10 mouse cellular contexts compared by ENCODE assay signal in genomic region chr5:120492437-120492836, GRCm38 (mm10). TPM values are rescaled to one million over a fixed set of nuclear protein-coding genes. Genes with fewer than 3 reads are reported as not detected.
DNase-seq lines count a peak whose midpoint lies in the region; ATAC-seq and TF ChIP-seq lines count a peak whose summit lies in the region.
"Had no signal": no experiment of that assay in that cellular context is flagged by ENCODE, and none has a peak within 500 bp of the region (broad histone marks: within the 10 kb centered on the region; RNA-seq: fewer than 3 reads in every experiment).

No protein-coding gene starts in this region.

- no peaks in the 10 kb centered on the region for H3K9me3 ChIP-seq in ES-Bruce4 (replicated peaks; ENCODE audit: control insufficient read depth, insufficient read depth, low read length, poor library complexity, severe bottlenecking)
- H3K9me3 ChIP-seq in limb, embryonic 10.5 days (replicated peaks) = no peaks in the 10 kb centered on the region
- H3K9me3 ChIP-seq: heart, embryonic 15.5 days; liver, embryonic 15.5 days had no signal

- H3K27ac ChIP-seq in ES-Bruce4 (ENCODE audit: insufficient read depth, low read length) = no peak overlapping the region
- no peak overlapping the region for H3K27ac ChIP-seq in limb, embryonic 10.5 days
- H3K27ac ChIP-seq: heart, embryonic 15.5 days; liver, embryonic 15.5 days had no signal

- DNase-seq in cerebellum, postnatal 10 days = peak; percentile 71 to 79
- DNase-seq in cerebellum, postnatal 36 days = no peak
- peak; percentile 70 to 75 for DNase-seq in kidney, postnatal 4 days
- no peak for DNase-seq in kidney, postnatal 10 days
- DNase-seq in limb, embryonic 10.5 days (ENCODE audit: low spot score) = peak; percentile 56
- DNase-seq in gastrocnemius, postnatal 36 days = no peak

- H3K36me3 ChIP-seq in ES-Bruce4 (ENCODE audit: control insufficient read depth, insufficient read depth, low read length, poor library complexity, severe bottlenecking) = no peaks in the 10 kb centered on the region
- peaks cover 68% of the 10 kb centered on the region for H3K36me3 ChIP-seq in limb, embryonic 10.5 days

- no peak for TF ChIP-seq POLR2A in ES-Bruce4 (IDR thresholded peaks at IDR 0.05; ENCODE audit: insufficient read depth, low read length)

- 59% methylated on average over 11 of the region's 11 CpGs for WGBS in limb, embryonic 10.5 days

- peak; percentile 89 for TF ChIP-seq CTCF in ES-Bruce4 (IDR thresholded peaks at IDR 0.05; ENCODE audit: low read depth, low read length)

- no peak for TF ChIP-seq EP300 in ES-Bruce4 (IDR thresholded peaks at IDR 0.05; ENCODE audit: insufficient read depth, low read depth, low read length)

- H3K4me3 ChIP-seq in ES-Bruce4 (ENCODE audit: low read depth, low read length) = peak overlapping the region; percentile 45
- H3K4me3 ChIP-seq in limb, embryonic 10.5 days = no peak overlapping the region
- H3K4me3 ChIP-seq: heart, embryonic 15.5 days; liver, embryonic 15.5 days had no signal

- H3K4me1 ChIP-seq in ES-Bruce4 (ENCODE audit: control insufficient read depth, insufficient read depth, low read length) = peaks cover 6% of the 10 kb centered on the region
- no peaks in the 10 kb centered on the region for H3K4me1 ChIP-seq in limb, embryonic 10.5 days
- H3K4me1 ChIP-seq: liver, embryonic 15.5 days had no signal

- ATAC-seq in monocyte, adult 5-6 weeks (replicated peaks; ENCODE audit: insufficient number of reproducible peaks, low FRiP score, low TSS enrichment, poor library complexity, severe bottlenecking) = no peak

- no peak overlapping the region for H3K9ac ChIP-seq in ES-Bruce4 (ENCODE audit: low read depth, poor library complexity, severe bottlenecking)
- H3K9ac ChIP-seq: heart, embryonic 15.5 days; liver, embryonic 15.5 days had no signal

- intact Hi-C loops in gastrocnemius, postnatal 36 days (cut with DNase I) = no loop called here

- no peaks in the 10 kb centered on the region for H3K27me3 ChIP-seq in ES-Bruce4 (ENCODE audit: control insufficient read depth, insufficient read depth, low read length, poor library complexity, severe bottlenecking)
- no peaks in the 10 kb centered on the region for H3K27me3 ChIP-seq in limb, embryonic 10.5 days (ENCODE audit: low read depth, poor library complexity, severe bottlenecking)
- H3K27me3 ChIP-seq: heart, embryonic 15.5 days; liver, embryonic 15.5 days had no signal

RNA-seq across cellular contexts. Expression of gene Plbd2, which starts 11.0 kb away (rescaled TPM):
- polyA plus RNA-seq in ES-Bruce4 (2011; ENCODE audit: insufficient read depth, insufficient read length, low read depth, missing spikeins) = 19.1 and 22.1 TPM in 2 replicates
- polyA plus RNA-seq in limb, embryonic 10.5 days (2016; fragmentation: Nextera tagmentation; extraction: Ambion mirVana) = 41.3 and 43.1 TPM in 2 replicates
- 10 to 100 TPM; 28.0 to 41.3 TPM for total RNA-seq in gastrocnemius, postnatal 36 days (2021)
- 8.9 to 11.3 TPM (median 11.2 TPM) in 3 replicates for total RNA-seq in monocyte, adult 5-6 weeks (2017)

RNA-seq across cellular contexts. Expression of gene Sds, which starts 16.1 kb away (rescaled TPM):
- polyA plus RNA-seq in ES-Bruce4 (2011; ENCODE audit: insufficient read depth, insufficient read length, low read depth, missing spikeins) = not detected in 2 replicates
- polyA plus RNA-seq in limb, embryonic 10.5 days (2016; fragmentation: Nextera tagmentation; extraction: Ambion mirVana) = not detected in 2 replicates
- under 1 TPM in 1 of 2 experiments, not detected in 1; 0.20 TPM for total RNA-seq in gastrocnemius, postnatal 36 days (2021)
- total RNA-seq in monocyte, adult 5-6 weeks (2017) = not detected in 3 replicates
- polyA plus RNA-seq: heart, embryonic 15.5 days had no signal

RNA-seq across cellular contexts. Expression of gene Slc8b1, which starts 18.5 kb away (rescaled TPM):
- polyA plus RNA-seq in ES-Bruce4 (2011; ENCODE audit: insufficient read depth, insufficient read length, low read depth, missing spikeins) = 17.7 and 19.1 TPM in 2 replicates
- 3.7 and 4.4 TPM in 2 replicates for polyA plus RNA-seq in limb, embryonic 10.5 days (2016; fragmentation: Nextera tagmentation; extraction: Ambion mirVana)
- total RNA-seq in gastrocnemius, postnatal 36 days (2021) = 1 to 10 TPM; 7.9 to 9.7 TPM
- total RNA-seq in monocyte, adult 5-6 weeks (2017) = 72.9 to 104 TPM (median 90.4 TPM) in 3 replicates

RNA-seq across cellular contexts. Expression of gene Sdsl, which starts 19.8 kb away (rescaled TPM):
- polyA plus RNA-seq in ES-Bruce4 (2011; ENCODE audit: insufficient read depth, insufficient read length, low read depth, missing spikeins) = not detected in 2 replicates
- 5.2 and 5.6 TPM in 2 replicates for polyA plus RNA-seq in limb, embryonic 10.5 days (2016; fragmentation: Nextera tagmentation; extraction: Ambion mirVana)
- under 1 TPM; 0.59 to 0.77 TPM for total RNA-seq in gastrocnemius, postnatal 36 days (2021)
- total RNA-seq in monocyte, adult 5-6 weeks (2017) = not detected in 3 replicates

Comparison
In these comparisons a context has a peak if more than half of its experiments do, and no peak if none do; other contexts are left out.
1. DNase-seq: peak in cerebellum, postnatal 10 days (2 of 2), kidney, postnatal 4 days (2 of 2) and limb, embryonic 10.5 days (single experiment); none in cerebellum, postnatal 36 days (0 of 2), kidney, postnatal 10 days (single experiment) and gastrocnemius, postnatal 36 days (0 of 2).